ENCODE assay signal across 8 mouse cellular contexts in the genomic region with DNA sequence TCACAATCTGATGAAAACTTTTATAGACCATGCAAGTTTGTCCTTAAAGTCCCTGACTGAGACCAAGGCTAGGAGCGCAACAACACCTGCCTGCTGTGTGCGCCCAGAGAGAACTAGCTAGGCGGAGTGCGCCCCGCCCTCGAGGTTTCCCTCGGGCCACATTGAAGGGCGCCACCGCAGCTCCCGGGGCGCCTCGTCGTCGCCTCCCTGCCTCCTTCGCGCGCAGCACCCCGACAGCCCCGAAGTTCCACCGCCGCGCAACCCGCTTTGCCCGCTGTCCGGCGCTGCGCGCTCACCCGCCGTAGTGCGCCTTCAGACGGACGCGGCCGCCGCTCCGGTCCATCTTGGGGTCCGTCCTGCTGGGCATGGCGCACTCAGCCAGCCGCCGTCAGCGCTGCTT. TPM values are rescaled to one million over a fixed set of nuclear protein-coding genes. Genes with fewer than 3 reads are reported as not detected.
A peak's percentile ranks its signal among the peaks of the same experiment; 100 is the strongest.
DNase-seq lines count a peak whose midpoint lies in the region; ATAC-seq and TF ChIP-seq lines count a peak whose summit lies in the region.

No protein-coding gene starts in this region.

- no peak for TF ChIP-seq EP300 in lung, postnatal 0 days (IDR thresholded peaks at IDR 0.05)

- no peak overlapping the region for H3K27ac ChIP-seq in heart, embryonic 15.5 days
- no peak overlapping the region for H3K27ac ChIP-seq in hindbrain, postnatal 0 days
- H3K27ac ChIP-seq in lung, postnatal 0 days (ENCODE audit: low read length): peak overlapping the region; percentile 82

- under 1% methylated on average over 42 of the region's 42 CpGs for WGBS in heart, embryonic 15.5 days
- WGBS in hindbrain, postnatal 0 days: 1% methylated on average over 40 of the region's 42 CpGs
- under 1% methylated on average over 25 of the region's 42 CpGs for WGBS in lung, postnatal 0 days

- no peak for ATAC-seq in heart, embryonic 15.5 days (replicated peaks; ENCODE audit: insufficient number of reproducible peaks, insufficient read depth, low FRiP score, low read depth)
- 0 out of 2 replicates have a peak, but pooled peaks have one; percentile 24 for ATAC-seq in hindbrain, postnatal 0 days
- peak; percentile 48 for ATAC-seq in lung, postnatal 0 days

- no peak for TF ChIP-seq CTCF in hindbrain, postnatal 0 days (IDR thresholded peaks at IDR 0.05; ENCODE audit: low read depth)
- no peak for TF ChIP-seq CTCF in lung, postnatal 0 days (IDR thresholded peaks at IDR 0.05)

- no peak for DNase-seq in heart, postnatal 10 days
- DNase-seq in T-cell, adult 2 months (ENCODE audit: low spot score): peak; percentile 50
- no peak for DNase-seq in hindbrain, postnatal 0 days (ENCODE audit: low spot score)
- DNase-seq in lung, postnatal 0 days (ENCODE audit: low spot score): peak; percentile 40
- DNase-seq in thymus, postnatal 4 days: peak; percentile 75
- no peak for DNase-seq in left cerebral cortex, postnatal 4 days
- no peak for DNase-seq in layer of hippocampus, postnatal 25 days (ENCODE audit: extremely low spot score in 1 of 2, low spot score in 1 of 2)

- H3K9ac ChIP-seq in heart, embryonic 15.5 days: peak overlapping the region; percentile 33; the same call in 1 of the 2 replicates
- H3K9ac ChIP-seq in hindbrain, postnatal 0 days (replicated peaks; ENCODE audit: low read length): no peak overlapping the region
- H3K9ac ChIP-seq in lung, postnatal 0 days (replicated peaks; ENCODE audit: low read depth): 0 out of 2 replicates have a peak overlapping the region, but pooled peaks have one; percentile 23

- peak overlapping the region; percentile 69 for H3K4me2 ChIP-seq in heart, embryonic 15.5 days
- peak overlapping the region; percentile 48 for H3K4me2 ChIP-seq in hindbrain, postnatal 0 days (ENCODE audit: low read depth, low read length)
- peak overlapping the region; percentile 58 for H3K4me2 ChIP-seq in lung, postnatal 0 days (replicated peaks; ENCODE audit: low read depth, low read length)

- H3K9me3 ChIP-seq in heart, embryonic 15.5 days (replicated peaks): no peaks in the 10 kb centered on the region
- H3K9me3 ChIP-seq in hindbrain, postnatal 0 days (ENCODE audit: low read length): no peaks in the 10 kb centered on the region
- no peaks in the 10 kb centered on the region for H3K9me3 ChIP-seq in lung, postnatal 0 days (ENCODE audit: low read length)

- peak overlapping the region; percentile 54 for H3K4me3 ChIP-seq in heart, embryonic 15.5 days
- H3K4me3 ChIP-seq in hindbrain, postnatal 0 days (ENCODE audit: low read length): peak overlapping the region; percentile 37
- H3K4me3 ChIP-seq in lung, postnatal 0 days (ENCODE audit: low read depth, low read length): peak overlapping the region; percentile 41

- no peaks in the 10 kb centered on the region for H3K36me3 ChIP-seq in heart, embryonic 15.5 days
- H3K36me3 ChIP-seq in hindbrain, postnatal 0 days (ENCODE audit: insufficient read depth, low read length): no peaks in the 10 kb centered on the region
- no peaks in the 10 kb centered on the region for H3K36me3 ChIP-seq in lung, postnatal 0 days (ENCODE audit: insufficient read depth, low read length)

- peaks cover 11% of the 10 kb centered on the region for H3K4me1 ChIP-seq in heart, embryonic 15.5 days (replicated peaks)
- H3K4me1 ChIP-seq in hindbrain, postnatal 0 days (ENCODE audit: insufficient read depth, low read length): no peaks in the 10 kb centered on the region
- H3K4me1 ChIP-seq in lung, postnatal 0 days (ENCODE audit: insufficient read depth, low read depth, low read length): no peaks in the 10 kb centered on the region

- peaks cover 82% of the 10 kb centered on the region for H3K27me3 ChIP-seq in heart, embryonic 15.5 days
- peaks cover 59% of the 10 kb centered on the region for H3K27me3 ChIP-seq in hindbrain, postnatal 0 days (ENCODE audit: insufficient read depth, low read length)
- peaks cover 14% of the 10 kb centered on the region; the same call in 1 of the 2 replicates for H3K27me3 ChIP-seq in lung, postnatal 0 days (replicated peaks; ENCODE audit: insufficient read depth, low read length)

- intact Hi-C loops in heart, postnatal 10 days (cut with DNase I): no loop called here
- intact Hi-C loops in left cerebral cortex, postnatal 4 days (cut with DNase I): loop anchor here (1.0 kb wide), 1 partner anchor 15 kb away; no protein-coding TSS in a partner anchor

RNA-seq across cellular contexts. Expression of a gene that starts 0.3 kb away (rescaled TPM):
- 6.3 and 7.3 TPM in 2 replicates for polyA plus RNA-seq in heart, embryonic 15.5 days (2015; fragmentation: Nextera tagmentation; extraction: Ambion mirVana)
- 1 to 10 TPM; 1.7 to 2.3 TPM for total RNA-seq in heart, postnatal 10 days (2021)
- 85.0 and 85.1 TPM in 2 replicates for total RNA-seq in hindbrain, postnatal 0 days (2014; rRNA removed)
- 80.4 and 84.2 TPM in 2 replicates for polyA plus RNA-seq in hindbrain, postnatal 0 days (2015; fragmentation: Nextera tagmentation; extraction: Ambion mirVana)
- 23.4 and 33.7 TPM in 2 replicates for polyA plus RNA-seq in lung, postnatal 0 days (2015; fragmentation: Nextera tagmentation; extraction: Ambion mirVana)
- 100 to 1,000 TPM; 131 to 136 TPM for total RNA-seq in left cerebral cortex, postnatal 4 days (2021)
- total RNA-seq in layer of hippocampus, postnatal 25 days (2021): 100 to 1,000 TPM; 161 to 170 TPM

RNA-seq across cellular contexts. Expression of a gene that starts 37.1 kb away (rescaled TPM):
- polyA plus RNA-seq in heart, embryonic 15.5 days (2015; fragmentation: Nextera tagmentation; extraction: Ambion mirVana): 0.06 TPM in 1 of 2 replicates, not detected in the other
- total RNA-seq in heart, postnatal 10 days (2021): not detected
- 0.42 and 0.72 TPM in 2 replicates for total RNA-seq in hindbrain, postnatal 0 days (2014; rRNA removed)
- 0.29 and 0.50 TPM in 2 replicates for polyA plus RNA-seq in hindbrain, postnatal 0 days (2015; fragmentation: Nextera tagmentation; extraction: Ambion mirVana)
- polyA plus RNA-seq in lung, postnatal 0 days (2015; fragmentation: Nextera tagmentation; extraction: Ambion mirVana): 0.24 and 0.68 TPM in 2 replicates
- 1 to 10 TPM; 7.3 to 7.7 TPM for total RNA-seq in left cerebral cortex, postnatal 4 days (2021)
- 10 to 100 TPM; 19.7 to 22.2 TPM for total RNA-seq in layer of hippocampus, postnatal 25 days (2021)

RNA-seq across cellular contexts. Expression of a gene that starts 48.1 kb away (rescaled TPM):
- polyA plus RNA-seq in heart, embryonic 15.5 days (2015; fragmentation: Nextera tagmentation; extraction: Ambion mirVana): 0.60 and 0.82 TPM in 2 replicates
- total RNA-seq in heart, postnatal 10 days (2021): under 1 TPM; 0.30 to 0.34 TPM
- total RNA-seq in hindbrain, postnatal 0 days (2014; rRNA removed): 3.7 and 5.7 TPM in 2 replicates
- 5.2 and 5.5 TPM in 2 replicates for polyA plus RNA-seq in hindbrain, postnatal 0 days (2015; fragmentation: Nextera tagmentation; extraction: Ambion mirVana)
- 1.4 and 1.5 TPM in 2 replicates for polyA plus RNA-seq in lung, postnatal 0 days (2015; fragmentation: Nextera tagmentation; extraction: Ambion mirVana)
- 1 to 10 TPM; 6.4 to 6.6 TPM for total RNA-seq in left cerebral cortex, postnatal 4 days (2021)
- 10 to 100 TPM in 1 of 2 experiments, 1 to 10 TPM in 1; 9.2 to 11.4 TPM for total RNA-seq in layer of hippocampus, postnatal 25 days (2021)

Comparison
In these comparisons a context has a peak if more than half of its experiments do, and no peak if none do; other contexts are left out.
1. DNase-seq: peak in T-cell, adult 2 months (single experiment), lung, postnatal 0 days (single experiment) and thymus, postnatal 4 days (single experiment); none in heart, postnatal 10 days (0 of 2), hindbrain, postnatal 0 days (single experiment), left cerebral cortex, postnatal 4 days (single experiment) and layer of hippocampus, postnatal 25 days (0 of 2).
2. RNA of a gene that starts 0.3 kb away (total RNA-seq): 161 to 170 TPM in layer of hippocampus, postnatal 25 days, 131 to 136 TPM in left cerebral cortex, postnatal 4 days and 85.0 to 85.1 TPM in hindbrain, postnatal 0 days; 1.7 to 2.3 TPM in heart, postnatal 10 days; every median in the first group is over 10 times any median in the second.
3. Peak in every context shown above with its lines, with median percentiles within 50 percentile points of each other: H3K4me2 ChIP-seq and H3K4me3 ChIP-seq.